Mouse (Mus musculus) hindbrain, embryonic 13.5 days (tissue): ENCODE measurements around the gene Col6a3. TPM values are rescaled to one million over a fixed set of nuclear protein-coding genes. Genes with fewer than 3 reads are reported as not detected.

Source experiments
- ATAC-seq: fragments of 200-750 bp; cut with Nextera tagmentation; 2 replicates; pipeline ENCODE4 v1.8.0; 2017; ENCODE audit warnings: moderate TSS enrichment; ENCODE audit not compliant: low FRiP score
- H3K27ac ChIP-seq: fragments of 300-500 bp; sonication (generic); 2 replicates; pipeline ENCODE4 v1.5.1; 2015; ENCODE audit warnings: inconsistent platforms, mild to moderate bottlenecking, moderate library complexity
- H3K27me3 ChIP-seq: fragments of 300-500 bp; sonication (generic); 2 replicates; pipeline ENCODE4 v1.6.1; 2015; ENCODE audit warnings: mild to moderate bottlenecking, inconsistent platforms
- H3K36me3 ChIP-seq: fragments of 300-500 bp; sonication (generic); 2 replicates; pipeline ENCODE4 v1.6.1; 2015; ENCODE audit warnings: mild to moderate bottlenecking, inconsistent platforms
- H3K4me1 ChIP-seq: fragments of 300-500 bp; sonication (generic); replicated peaks from 2 replicates; pipeline ENCODE4 v1.6.1; 2015; ENCODE audit warnings: inconsistent platforms
- H3K4me2 ChIP-seq: fragments of 300-500 bp; sonication (generic); 2 replicates; pipeline ENCODE4 v1.6.1; 2015; ENCODE audit warnings: inconsistent platforms, mild to moderate bottlenecking, moderate library complexity
- H3K4me3 ChIP-seq: fragments of 300-500 bp; sonication (generic); 2 replicates; pipeline ENCODE4 v1.5.1; 2015; ENCODE audit warnings: mild to moderate bottlenecking, inconsistent platforms
- H3K9ac ChIP-seq: fragments of 300-500 bp; sonication (generic); 2 replicates; pipeline ENCODE4 v1.6.1; 2015; ENCODE audit warnings: mild to moderate bottlenecking, inconsistent platforms
- H3K9me3 ChIP-seq: fragments of 300-500 bp; sonication (generic); 2 replicates; pipeline ENCODE4 v1.6.1; 2016; ENCODE audit warnings: inconsistent platforms
- WGBS: fragments of 180-500 bp; shearing (Covaris S2); methylation state at CpG from one replicate; pipeline ENCODE4 v1.1.7; 2015; 5-methylcytosine and 5-hydroxymethylcytosine counted together
- polyA plus RNA-seq: library from polyadenylated mRNA; unstranded; fragments of >200 nt; fragmentation: Nextera tagmentation; extraction: Ambion mirVana; gene quantifications from 2 replicates; pipeline ENCODE4 v1.2.1, GENCODE M21; 2015

Col6a3 gene
- polyA plus RNA-seq, 1 experiment from 2014 or later, result 6.4 TPM

GRCm38 (mm10) chr1:90743941-90744386 is 99.8 kb downstream of the Col6a3 start:
- H3K4me2 ChIP-seq, result peak overlapping the region; percentile 59
- no peaks in the 10 kb centered on the region for H3K9me3 ChIP-seq
- peak; percentile 90 for ATAC-seq
- peak overlapping the region; percentile 65 for H3K9ac ChIP-seq
- H3K27ac ChIP-seq, result peak overlapping the region; percentile 94
- H3K27me3 ChIP-seq, result no peaks in the 10 kb centered on the region
- peak overlapping the region; percentile 33 for H3K4me3 ChIP-seq
- peaks cover 28% of the 10 kb centered on the region for H3K4me1 ChIP-seq
- H3K36me3 ChIP-seq, result no peaks in the 10 kb centered on the region
- 4% methylated on average over 14 of the region's 14 CpGs for WGBS

GRCm38 (mm10) chr1:90743445-90743844 is 100.3 kb downstream of the Col6a3 start:
- Histone ChIP-seq H3K9me3 (no peaks in the 10 kb centered on the region), H3K27ac (peak overlapping the region; percentile 94), H3K4me1 (peaks cover 28% of the 10 kb centered on the region), H3K36me3 (no peaks in the 10 kb centered on the region), H3K4me2 (peak overlapping the region; percentile 59), H3K9ac (no peak overlapping the region), H3K27me3 (no peaks in the 10 kb centered on the region), H3K4me3 (no peak overlapping the region)
- WGBS, result 95% methylated on average over 1 of the region's 1 CpGs
- ATAC-seq, result peak; percentile 68

- no peak for ATAC-seq
- Histone ChIP-seq H3K27me3 (no peaks in the 10 kb centered on the region), H3K27ac (no peak overlapping the region), H3K36me3 (no peaks in the 10 kb centered on the region), H3K4me3 (no peak overlapping the region), H3K9ac (no peak overlapping the region), H3K9me3 (no peaks in the 10 kb centered on the region), H3K4me2 (no peak overlapping the region), H3K4me1 (peaks cover 28% of the 10 kb centered on the region)
- 82% methylated on average over 7 of the region's 7 CpGs for WGBS
These were observed 101.1 kb downstream of the Col6a3 start for GRCm38 (mm10) chr1:90742641-90743040.

GRCm38 (mm10) chr1:90740216-90741170 is 103.3 kb downstream of the Col6a3 start:
- Histone ChIP-seq H3K9ac (no peak overlapping the region), H3K4me3 (no peak overlapping the region), H3K4me1 (peaks cover 28% of the 10 kb centered on the region), H3K27ac (no peak overlapping the region), H3K36me3 (no peaks in the 10 kb centered on the region), H3K9me3 (no peaks in the 10 kb centered on the region), H3K4me2 (no peak overlapping the region), H3K27me3 (no peaks in the 10 kb centered on the region)
- ATAC-seq, result no peak
- WGBS, result 83% methylated on average over 11 of the region's 11 CpGs

- WGBS, result 92% methylated on average over 2 of the region's 2 CpGs
These were observed 104.9 kb downstream of the Col6a3 start for GRCm38 (mm10) chr1:90738913-90739312.

GRCm38 (mm10) chr1:90729466-90729865 is 114.3 kb downstream of the Col6a3 start:
- H3K9ac ChIP-seq, result no peak overlapping the region

More at GRCm38 (mm10) chr1:90738913-90739312, 104.9 kb downstream of the Col6a3 start:
- Histone ChIP-seq H3K9me3 (no peaks in the 10 kb centered on the region), H3K27me3 (no peaks in the 10 kb centered on the region), H3K36me3 (no peaks in the 10 kb centered on the region), H3K4me2 (no peak overlapping the region), H3K4me1 (peaks cover 20% of the 10 kb centered on the region), H3K9ac (no peak overlapping the region), H3K4me3 (no peak overlapping the region), H3K27ac (no peak overlapping the region)
- ATAC-seq, result no peak

GRCm38 (mm10) chr1:90723754-90724153 is 120.0 kb downstream of the Col6a3 start:
- H3K36me3 ChIP-seq, result no peaks in the 10 kb centered on the region
- H3K9me3 ChIP-seq, result no peaks in the 10 kb centered on the region
- H3K27me3 ChIP-seq, result no peaks in the 10 kb centered on the region
- H3K27ac ChIP-seq, result no peak overlapping the region
- no peak overlapping the region for H3K4me2 ChIP-seq
- no peak overlapping the region for H3K9ac ChIP-seq
- ATAC-seq, result no peak
- no peak overlapping the region for H3K4me3 ChIP-seq
- H3K4me1 ChIP-seq, result no peaks in the 10 kb centered on the region

More at GRCm38 (mm10) chr1:90729466-90729865, 114.3 kb downstream of the Col6a3 start:
- no peak for ATAC-seq
- Histone ChIP-seq H3K27me3 (no peaks in the 10 kb centered on the region), H3K4me1 (peaks cover 20% of the 10 kb centered on the region), H3K4me3 (no peak overlapping the region), H3K27ac (no peak overlapping the region), H3K9me3 (no peaks in the 10 kb centered on the region), H3K36me3 (no peaks in the 10 kb centered on the region), H3K4me2 (no peak overlapping the region)
- 90% methylated on average over 3 of the region's 3 CpGs for WGBS

- no peaks in the 10 kb centered on the region for H3K4me1 ChIP-seq
- H3K27me3 ChIP-seq, result no peaks in the 10 kb centered on the region
- no peak overlapping the region for H3K9ac ChIP-seq
- no peak overlapping the region for H3K4me3 ChIP-seq
- no peaks in the 10 kb centered on the region for H3K9me3 ChIP-seq
- no peak for ATAC-seq
- H3K4me2 ChIP-seq, result no peak overlapping the region
- H3K36me3 ChIP-seq, result no peaks in the 10 kb centered on the region
- H3K27ac ChIP-seq, result no peak overlapping the region
These were observed 120.4 kb downstream of the Col6a3 start for GRCm38 (mm10) chr1:90723325-90723724.

- ATAC-seq, result no peak
- H3K27me3 ChIP-seq, result no peaks in the 10 kb centered on the region
- no peak overlapping the region for H3K27ac ChIP-seq
- H3K36me3 ChIP-seq, result no peaks in the 10 kb centered on the region
- H3K9ac ChIP-seq, result no peak overlapping the region
- no peak overlapping the region for H3K4me2 ChIP-seq
- no peak overlapping the region for H3K4me3 ChIP-seq
- H3K9me3 ChIP-seq, result no peaks in the 10 kb centered on the region
- no peaks in the 10 kb centered on the region for H3K4me1 ChIP-seq
These were observed 121.8 kb downstream of the Col6a3 start for GRCm38 (mm10) chr1:90722021-90722420.

GRCm38 (mm10) chr1:90720610-90721241 is 123.0 kb downstream of the Col6a3 start:
- H3K9ac ChIP-seq, result no peak overlapping the region
- no peak overlapping the region for H3K27ac ChIP-seq
- no peaks in the 10 kb centered on the region for H3K27me3 ChIP-seq
- H3K4me3 ChIP-seq, result no peak overlapping the region
- 78% methylated on average over 7 of the region's 7 CpGs for WGBS
- H3K4me1 ChIP-seq, result no peaks in the 10 kb centered on the region
- H3K36me3 ChIP-seq, result no peaks in the 10 kb centered on the region
- H3K9me3 ChIP-seq, result no peaks in the 10 kb centered on the region
- no peak for ATAC-seq
- no peak overlapping the region for H3K4me2 ChIP-seq

- WGBS, result 93% methylated on average over 6 of the region's 6 CpGs
- H3K4me2 ChIP-seq, result no peak overlapping the region
- no peaks in the 10 kb centered on the region for H3K4me1 ChIP-seq
- H3K27ac ChIP-seq, result no peak overlapping the region
- no peak for ATAC-seq
- H3K9me3 ChIP-seq, result no peaks in the 10 kb centered on the region
- no peaks in the 10 kb centered on the region for H3K27me3 ChIP-seq
- H3K4me3 ChIP-seq, result no peak overlapping the region
- no peaks in the 10 kb centered on the region for H3K36me3 ChIP-seq
- no peak overlapping the region for H3K9ac ChIP-seq
These were observed 124.8 kb downstream of the Col6a3 start for GRCm38 (mm10) chr1:90718826-90719550.

- 78% methylated on average over 2 of the region's 2 CpGs for WGBS
These were observed 127.5 kb downstream of the Col6a3 start for GRCm38 (mm10) chr1:90716258-90716657.

More at GRCm38 (mm10) chr1:90716258-90716657, 127.5 kb downstream of the Col6a3 start:
- Histone ChIP-seq H3K27ac (no peak overlapping the region), H3K27me3 (no peaks in the 10 kb centered on the region), H3K36me3 (no peaks in the 10 kb centered on the region), H3K4me2 (no peak overlapping the region), H3K9ac (no peak overlapping the region), H3K4me1 (no peaks in the 10 kb centered on the region), H3K9me3 (no peaks in the 10 kb centered on the region), H3K4me3 (no peak overlapping the region)
- ATAC-seq, result no peak
